Mouse (Mus musculus) lung, embryonic 16.5 days (tissue): ENCODE data around the gene Nmd3. TPM values are rescaled to one million over a fixed set of nuclear protein-coding genes. Genes with fewer than 3 reads are reported as not detected.

Source experiments
- ATAC-seq: fragments of 200-750 bp; cut with Nextera tagmentation; 2 replicates; pipeline ENCODE4 v1.8.0; 2017; ENCODE audit warnings: low read depth, mild to moderate bottlenecking, moderate library complexity
- H3K27ac ChIP-seq: fragments of 300-500 bp; sonication (generic); 2 replicates; pipeline ENCODE4 v1.5.1; 2014; ENCODE audit warnings: mild to moderate bottlenecking, control low read depth, low read length
- H3K27me3 ChIP-seq: fragments of 300-500 bp; sonication (generic); 2 replicates; pipeline ENCODE4 v1.6.1; 2014; ENCODE audit warnings: low read depth, low read length, mixed read lengths; ENCODE audit not compliant: control insufficient read depth, insufficient read depth
- H3K36me3 ChIP-seq: fragments of 300-500 bp; sonication (generic); 2 replicates; pipeline ENCODE4 v1.6.1; 2014; ENCODE audit warnings: low read length; ENCODE audit not compliant: control insufficient read depth, insufficient read depth
- H3K4me1 ChIP-seq: fragments of 300-500 bp; sonication (generic); replicated peaks from 2 replicates; pipeline ENCODE4 v1.6.1; 2014; ENCODE audit warnings: low read length, mixed read lengths; ENCODE audit not compliant: control insufficient read depth, insufficient read depth
- H3K4me2 ChIP-seq: fragments of 300-500 bp; sonication (generic); 2 replicates; pipeline ENCODE4 v1.6.1; 2014; ENCODE audit warnings: low read depth, low read length, control low read depth
- H3K4me3 ChIP-seq: fragments of 300-500 bp; sonication (generic); 2 replicates; pipeline ENCODE4 v1.5.1; 2014; ENCODE audit warnings: mild to moderate bottlenecking, low read length, control low read depth
- H3K9ac ChIP-seq: fragments of 300-500 bp; sonication (generic); 2 replicates; pipeline ENCODE4 v1.6.1; 2014; ENCODE audit warnings: low read length, control low read depth
- H3K9me3 ChIP-seq: fragments of 300-500 bp; sonication (generic); 2 replicates; pipeline ENCODE4 v1.6.1; 2016; ENCODE audit warnings: low read length; ENCODE audit not compliant: control insufficient read depth
- WGBS: fragments of 180-500 bp; shearing (Covaris S2); extraction: QIAGEN DNeasy Blood & Tissue Kit; methylation state at CpG from one replicate; pipeline ENCODE4 v1.1.7; 2014; 5-methylcytosine and 5-hydroxymethylcytosine counted together
- polyA plus RNA-seq: library from polyadenylated mRNA; unstranded; fragments of >200 nt; fragmentation: Nextera tagmentation; extraction: Ambion mirVana; gene quantifications from 2 replicates; pipeline ENCODE4 v1.2.1, GENCODE M21; 2015

Gene Nmd3
- polyA plus RNA-seq: 113 and 114 TPM in 2 replicates

DNA sequence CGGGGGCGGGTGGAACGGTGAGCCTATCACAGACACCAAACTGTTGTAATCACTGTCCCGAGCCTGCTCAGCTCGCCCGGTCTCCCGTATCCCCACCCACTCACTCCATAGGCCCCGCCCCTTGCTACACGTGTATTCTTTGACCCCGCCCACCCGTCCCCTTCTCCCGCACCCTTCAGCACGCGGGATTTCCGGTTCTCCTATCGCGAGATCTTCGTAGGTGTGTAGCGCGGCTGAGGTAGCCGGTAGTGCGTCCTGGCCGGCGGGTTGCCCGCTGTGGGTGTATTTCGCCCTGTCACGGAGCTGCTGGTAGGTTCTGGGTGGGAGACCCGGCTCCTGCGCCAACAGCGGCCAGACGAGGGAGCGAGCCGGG lies at the start of gene Nmd3:
Gene Nmd3 (plus strand): TSS at position 172 of the 373 bp plus-strand sequence.
- Histone ChIP-seq H3K9ac (peak within 1 kb of the TSS; percentile 89), H3K4me1 (peaks cover 11% of the 10 kb centered on the region), H3K36me3 (no peaks in the 10 kb centered on the region), H3K27me3 (no peaks in the 10 kb centered on the region), H3K27ac (peak within 1 kb of the TSS; percentile 83), H3K9me3 (no peaks in the 10 kb centered on the region), H3K4me2 (peak within 1 kb of the TSS; percentile 84), H3K4me3 (peak within 1 kb of the TSS; percentile 90)
- WGBS: 0% methylated on average over 28 of the region's 33 CpGs
- peak; percentile 96 for ATAC-seq

DNA sequence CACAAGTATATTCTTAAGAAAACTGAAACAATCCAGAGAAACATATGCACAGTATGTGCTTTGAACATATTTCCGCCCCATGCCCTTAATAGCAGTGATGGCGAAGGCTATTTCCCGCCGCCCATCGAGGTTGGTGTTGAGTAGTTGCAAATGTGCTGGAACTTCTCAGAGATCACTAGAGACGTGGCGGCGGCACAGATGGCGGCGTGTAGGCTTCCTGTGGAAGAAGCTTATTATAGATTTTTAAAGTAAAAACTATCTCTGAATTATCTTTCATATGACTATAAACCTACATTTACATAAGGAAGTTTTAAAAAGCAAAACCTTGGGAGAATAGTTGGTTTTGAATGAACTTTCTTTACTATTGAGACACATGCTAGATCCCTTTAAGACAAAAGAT lies 48.4 kb upstream of the Nmd3 start:
- no peak overlapping the region for H3K9ac ChIP-seq
- ATAC-seq: no peak
- 93% methylated on average over 10 of the region's 10 CpGs for WGBS
- no peak overlapping the region for H3K27ac ChIP-seq
- H3K4me3 ChIP-seq: no peak overlapping the region
- no peak overlapping the region for H3K4me2 ChIP-seq
- no peaks in the 10 kb centered on the region for H3K9me3 ChIP-seq
- H3K27me3 ChIP-seq: no peaks in the 10 kb centered on the region
- no peaks in the 10 kb centered on the region for H3K4me1 ChIP-seq
- no peaks in the 10 kb centered on the region for H3K36me3 ChIP-seq

DNA sequence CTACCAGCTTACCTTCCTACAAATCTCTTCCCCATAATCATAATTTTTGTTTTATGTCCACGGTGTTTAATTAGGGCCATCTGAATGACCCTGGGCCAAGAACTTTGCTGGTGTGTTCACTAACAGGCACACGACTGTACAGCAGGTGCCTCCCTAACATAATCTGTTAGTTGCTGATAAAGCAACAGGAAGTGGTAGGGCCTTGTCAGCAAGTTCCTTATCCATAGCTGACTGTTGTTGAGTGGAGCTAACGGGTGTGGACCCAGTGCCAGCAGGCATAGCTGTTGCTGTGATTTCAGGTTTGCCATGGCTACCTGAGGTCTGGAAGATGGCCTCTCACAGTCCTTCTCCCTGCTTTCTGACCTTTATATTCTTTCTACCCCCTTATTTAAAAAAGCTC lies 47.6 kb upstream of the Nmd3 start:
- Histone ChIP-seq H3K4me3 (no peak overlapping the region), H3K27ac (no peak overlapping the region), H3K9ac (no peak overlapping the region), H3K9me3 (no peaks in the 10 kb centered on the region), H3K4me2 (no peak overlapping the region), H3K36me3 (no peaks in the 10 kb centered on the region), H3K4me1 (no peaks in the 10 kb centered on the region), H3K27me3 (no peaks in the 10 kb centered on the region)
- 44% methylated on average over 3 of the region's 3 CpGs for WGBS
- ATAC-seq: no peak

DNA sequence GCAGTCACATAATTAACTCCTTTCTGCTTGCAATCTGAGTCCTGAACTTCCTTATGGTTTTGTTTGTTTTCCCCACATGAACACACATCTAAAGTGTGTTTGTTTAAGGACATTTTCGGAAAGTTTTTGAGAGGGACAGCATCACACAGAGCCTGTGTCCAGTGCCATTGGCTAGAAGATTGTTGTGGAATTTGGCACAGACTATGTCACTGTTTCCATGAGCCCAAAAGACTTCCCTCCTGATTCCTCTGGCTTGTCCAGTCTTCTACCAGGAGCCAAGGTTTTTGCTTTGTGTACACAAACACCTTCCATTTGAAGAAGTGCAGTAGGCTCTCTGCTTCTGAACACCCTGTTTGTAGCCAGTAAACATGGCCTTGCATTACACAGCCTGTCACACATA lies 32.0 kb upstream of the Nmd3 start:
- no peaks in the 10 kb centered on the region for H3K4me1 ChIP-seq
- H3K9ac ChIP-seq: no peak overlapping the region
- H3K36me3 ChIP-seq: no peaks in the 10 kb centered on the region
- WGBS: 32% methylated on average over 1 of the region's 1 CpGs
- no peaks in the 10 kb centered on the region for H3K9me3 ChIP-seq
- H3K27me3 ChIP-seq: no peaks in the 10 kb centered on the region
- no peak overlapping the region for H3K27ac ChIP-seq
- H3K4me2 ChIP-seq: no peak overlapping the region
- H3K4me3 ChIP-seq: no peak overlapping the region
- peak; percentile 57 for ATAC-seq

DNA sequence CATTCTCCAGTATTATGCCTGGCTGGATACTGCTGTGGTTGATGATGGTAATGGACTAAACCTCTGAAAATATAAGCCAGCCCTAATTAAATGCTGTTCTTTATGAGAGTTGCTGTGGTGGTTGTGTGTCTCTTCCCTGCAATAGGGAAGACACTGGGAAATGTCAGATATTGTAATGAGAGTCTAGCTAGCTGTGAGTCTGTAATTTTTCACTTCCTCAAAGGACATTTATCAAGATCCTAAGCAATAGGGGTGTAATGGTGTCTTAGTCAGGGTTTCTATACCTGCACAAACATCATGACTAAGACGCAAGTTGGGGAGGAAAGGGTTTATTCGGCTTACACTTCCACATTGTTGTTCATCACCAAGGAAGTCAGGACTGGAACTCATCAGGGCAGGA lies 30.8 kb upstream of the Nmd3 start:
- Histone ChIP-seq H3K36me3 (no peaks in the 10 kb centered on the region), H3K27ac (no peak overlapping the region), H3K9ac (no peak overlapping the region), H3K4me3 (no peak overlapping the region), H3K4me2 (no peak overlapping the region), H3K9me3 (no peaks in the 10 kb centered on the region), H3K27me3 (no peaks in the 10 kb centered on the region), H3K4me1 (no peaks in the 10 kb centered on the region)
- 90% methylated on average over 2 of the region's 2 CpGs for WGBS
- ATAC-seq: no peak

DNA sequence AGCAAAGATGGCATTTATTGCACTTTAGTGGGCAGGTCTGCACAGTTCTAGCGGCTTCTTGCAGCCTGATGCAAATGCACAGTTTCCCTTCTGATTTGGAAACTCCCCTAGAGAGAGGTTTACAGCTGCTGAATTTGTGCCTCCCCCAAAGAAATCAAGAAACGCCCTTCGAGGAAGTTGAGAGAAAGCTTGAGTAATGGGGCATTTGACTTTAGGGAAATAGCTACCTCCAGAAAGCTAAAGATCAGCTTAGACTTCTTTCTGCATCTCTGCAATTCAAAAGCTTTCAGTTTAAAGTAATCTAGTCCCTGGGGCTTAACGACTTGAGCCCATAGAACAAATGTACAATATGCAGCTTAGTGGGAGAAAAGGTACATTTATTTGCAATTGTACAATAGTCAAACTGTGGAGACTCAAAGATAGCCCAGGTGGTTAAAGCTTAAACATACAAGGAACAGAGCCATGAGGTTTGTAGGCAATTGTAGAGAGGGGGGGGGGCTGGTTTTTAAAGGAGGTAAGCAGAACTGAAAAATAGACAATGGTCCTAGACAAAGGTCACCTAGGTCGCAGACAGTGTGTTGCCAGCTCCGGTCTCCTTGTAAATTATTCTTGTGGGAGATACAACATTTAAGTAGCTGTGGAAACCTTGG lies 21.8 kb upstream of the Nmd3 start:
- no peak overlapping the region for H3K4me2 ChIP-seq
- H3K4me3 ChIP-seq: no peak overlapping the region
- no peaks in the 10 kb centered on the region for H3K36me3 ChIP-seq
- H3K4me1 ChIP-seq: no peaks in the 10 kb centered on the region
- H3K27ac ChIP-seq: no peak overlapping the region
- no peak overlapping the region for H3K9ac ChIP-seq
- no peak for ATAC-seq
- H3K27me3 ChIP-seq: no peaks in the 10 kb centered on the region
- no peaks in the 10 kb centered on the region for H3K9me3 ChIP-seq
- WGBS: 57% methylated on average over 6 of the region's 6 CpGs

DNA sequence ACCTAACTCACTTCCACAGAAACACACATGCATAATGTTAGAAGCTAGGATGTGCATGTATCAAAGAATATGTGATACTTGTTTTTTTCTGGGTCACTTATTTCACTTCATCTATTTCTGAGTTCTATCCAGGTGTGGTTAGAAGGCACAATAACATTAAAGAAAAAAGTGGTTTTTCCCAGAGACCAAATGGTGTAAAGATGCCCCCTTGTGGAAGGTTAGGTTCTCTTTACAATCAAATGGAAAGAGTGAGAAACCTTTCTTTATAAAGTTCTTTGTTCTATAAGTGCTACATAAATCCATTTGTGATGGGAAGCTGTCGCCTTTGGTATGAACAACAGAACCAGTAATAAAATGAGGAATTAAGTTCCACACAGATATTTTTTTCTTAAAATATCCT lies 19.9 kb upstream of the Nmd3 start:
- Histone ChIP-seq H3K27me3 (no peaks in the 10 kb centered on the region), H3K36me3 (no peaks in the 10 kb centered on the region), H3K4me2 (no peak overlapping the region), H3K27ac (no peak overlapping the region), H3K4me3 (no peak overlapping the region), H3K9me3 (no peaks in the 10 kb centered on the region), H3K9ac (no peak overlapping the region), H3K4me1 (no peaks in the 10 kb centered on the region)
- no peak for ATAC-seq
- 36% methylated on average over 1 of the region's 1 CpGs for WGBS

DNA sequence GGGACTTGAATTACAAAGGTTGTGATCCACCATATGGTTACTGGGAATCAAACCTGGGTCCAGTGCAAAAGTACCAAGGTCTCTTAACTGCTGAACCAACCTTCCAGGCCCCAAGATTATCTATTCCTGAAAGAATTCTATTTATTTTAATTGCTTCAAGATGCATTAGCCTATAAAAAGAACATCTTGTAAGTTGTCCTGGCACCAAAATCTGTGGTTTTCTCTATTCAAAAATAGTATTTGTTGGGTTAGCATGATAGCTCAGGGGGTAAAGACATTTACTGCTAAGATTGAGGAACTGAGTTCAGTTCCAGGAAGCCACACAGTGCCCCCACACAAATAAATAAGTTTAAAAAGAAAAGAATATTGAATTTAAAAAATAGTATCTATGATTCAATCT lies 19.4 kb upstream of the Nmd3 start:
- H3K4me2 ChIP-seq: no peak overlapping the region
- H3K9ac ChIP-seq: no peak overlapping the region
- H3K4me3 ChIP-seq: no peak overlapping the region
- H3K9me3 ChIP-seq: no peaks in the 10 kb centered on the region
- no peaks in the 10 kb centered on the region for H3K36me3 ChIP-seq
- no peaks in the 10 kb centered on the region for H3K27me3 ChIP-seq
- H3K4me1 ChIP-seq: no peaks in the 10 kb centered on the region
- no peak overlapping the region for H3K27ac ChIP-seq
- no peak for ATAC-seq

DNA sequence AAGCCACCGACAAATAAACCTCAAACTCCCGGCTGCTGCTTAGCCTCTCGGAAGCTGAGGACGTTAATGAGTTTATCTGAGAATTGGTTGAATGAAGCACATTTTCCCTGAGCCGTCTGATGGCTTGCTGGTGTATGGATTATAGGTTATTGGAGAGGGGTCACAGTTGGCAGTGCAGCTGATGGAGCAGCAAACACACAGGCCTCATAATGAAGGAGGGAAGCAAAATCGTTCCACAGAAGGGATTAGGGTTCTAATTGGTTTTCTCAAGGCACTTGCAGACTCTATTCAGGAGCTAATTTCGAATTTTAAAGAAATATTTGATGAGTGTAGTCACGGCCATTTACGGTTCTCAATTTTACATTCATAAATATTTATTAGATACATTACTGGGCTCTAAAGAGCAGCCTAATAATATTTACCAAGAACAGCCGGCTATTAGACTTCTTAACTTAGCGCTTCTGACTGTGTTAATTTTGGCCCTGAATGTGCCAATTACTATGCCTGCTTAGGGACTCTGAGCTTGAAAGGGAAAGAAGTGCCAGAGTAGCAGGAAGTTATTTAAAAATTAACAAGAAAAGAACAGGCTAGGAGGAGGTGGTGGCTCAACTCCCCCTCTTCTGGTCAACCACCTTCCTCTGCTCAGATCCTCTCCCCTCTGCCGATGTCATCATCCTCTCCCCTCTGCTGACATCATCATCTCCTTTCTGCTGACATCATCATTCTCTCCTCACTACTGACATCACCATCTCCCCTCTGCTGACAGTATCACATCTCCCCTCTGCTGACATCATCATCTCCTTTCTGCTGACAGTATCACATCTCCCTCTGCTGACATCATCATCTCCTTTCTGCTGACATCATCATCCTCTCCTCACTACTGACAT lies 12.5 kb upstream of the Nmd3 start:
- no peaks in the 10 kb centered on the region for H3K36me3 ChIP-seq
- no peaks in the 10 kb centered on the region for H3K9me3 ChIP-seq
- H3K27ac ChIP-seq: no peak overlapping the region
- H3K27me3 ChIP-seq: no peaks in the 10 kb centered on the region
- no peaks in the 10 kb centered on the region for H3K4me1 ChIP-seq
- H3K4me2 ChIP-seq: no peak overlapping the region
- no peak overlapping the region for H3K4me3 ChIP-seq
- 52% methylated on average over 12 of the region's 12 CpGs for WGBS
- no peak overlapping the region for H3K9ac ChIP-seq
- ATAC-seq: no peak
